Mouse (Mus musculus) thymus, postnatal 10 days (tissue): ENCODE results near the gene Dnaja3.

Experiments
- DNase-seq, 2 experiments: peaks; one replicate each; pipeline ENCODE4 v3.0.0; 2021; ENCODE audit warnings: low spot score in 2 of 2

Dnaja3 gene

GRCm38 (mm10) chr16:4606431-4607084, 33.2 kb upstream of the Dnaja3 start:
- no peak for DNase-seq

GRCm38 (mm10) chr16:4607818-4608531, 31.8 kb upstream of the Dnaja3 start:
- peak; percentile 71 to 88 for DNase-seq

GRCm38 (mm10) chr16:4608532-4609059, 31.2 kb upstream of the Dnaja3 start:
- no peak for DNase-seq

- DNase-seq, result no peak
Observed at GRCm38 (mm10) chr16:4611193-4611592, 28.6 kb upstream of the Dnaja3 start.

GRCm38 (mm10) chr16:4611676-4612075, 28.1 kb upstream of the Dnaja3 start:
- no peak for DNase-seq

GRCm38 (mm10) chr16:4613736-4614135, 26.1 kb upstream of the Dnaja3 start:
- DNase-seq, result no peak

GRCm38 (mm10) chr16:4614639-4615038, 25.1 kb upstream of the Dnaja3 start:
- DNase-seq, result no peak

- no peak for DNase-seq
Observed at GRCm38 (mm10) chr16:4615297-4615696, 24.5 kb upstream of the Dnaja3 start.

- DNase-seq, result no peak
Observed at GRCm38 (mm10) chr16:4616829-4617228, 23.0 kb upstream of the Dnaja3 start.

GRCm38 (mm10) chr16:4624074-4624473, 15.7 kb upstream of the Dnaja3 start:
- no peak for DNase-seq

- DNase-seq, result peak; percentile 76 to 82
Observed at GRCm38 (mm10) chr16:4624481-4625110, 15.2 kb upstream of the Dnaja3 start, which contains the start of gene Pam16. Gene Pam16, minus strand, starts transcription at chr16:4624988.

GRCm38 (mm10) chr16:4627105-4627504, 12.7 kb upstream of the Dnaja3 start:
- DNase-seq, result no peak

GRCm38 (mm10) chr16:4628898-4629419, 10.8 kb upstream of the Dnaja3 start:
- no peak for DNase-seq

- peak; percentile 68 to 86 for DNase-seq
Observed at GRCm38 (mm10) chr16:4629950-4630349, 9.8 kb upstream of the Dnaja3 start.

- DNase-seq, result peak in 1 of 2 experiments; percentile 25
Observed at GRCm38 (mm10) chr16:4632050-4632449, 7.7 kb upstream of the Dnaja3 start.

- no peak for DNase-seq
Observed at GRCm38 (mm10) chr16:4633661-4634060, 6.1 kb upstream of the Dnaja3 start.

GRCm38 (mm10) chr16:4634681-4635080, 5.1 kb upstream of the Dnaja3 start:
- no peak for DNase-seq

GRCm38 (mm10) chr16:4635760-4636159, 4.0 kb upstream of the Dnaja3 start:
- DNase-seq, result no peak

- DNase-seq, result no peak
Observed at GRCm38 (mm10) chr16:4638891-4639390, 848 bp upstream of the Dnaja3 start.

- no peak for DNase-seq
Observed at GRCm38 (mm10) chr16:4640267-4641005, 647 bp downstream of the Dnaja3 start.

GRCm38 (mm10) chr16:4641119-4641838, 1.5 kb downstream of the Dnaja3 start:
- DNase-seq, result no peak
